Mouse (Mus musculus): ENCODE data around the gene Orai3. TPM values are rescaled to one million over a fixed set of nuclear protein-coding genes. Genes with fewer than 3 reads are reported as not detected.
A peak's percentile ranks its signal among the peaks of the same experiment; 100 is the strongest.
"Not testable (repeated sequence)": the region's sequence is repeated elsewhere in the genome, so short reads cannot be mapped to it uniquely, and the experiment has no call there.

Gene Orai3
- polyA plus RNA-seq, 1 experiment from 2014 or later: 18.6 TPM

- TF ChIP-seq CTCF (IDR thresholded peaks at IDR 0.05; ENCODE audit: low read depth) (no peak), EP300 (optimal IDR thresholded peaks at IDR 0.05) (no peak)
- Histone ChIP-seq H3K4me1 (replicated peaks; ENCODE audit: control insufficient read depth, insufficient read depth) (peaks cover 4% of the 10 kb centered on the region; the same call in 1 of the 2 replicates), H3K4me2 (replicated peaks; ENCODE audit: low read depth) (peak overlapping the region; percentile 86), H3K9ac (ENCODE audit: low read length) (peak overlapping the region; percentile 95), H3K4me3 (ENCODE audit: low read depth, low read length) (peak overlapping the region; percentile 74), H3K36me3 (ENCODE audit: control insufficient read depth, insufficient read depth, low read length) (peaks cover 3% of the 10 kb centered on the region; the same call in 1 of the 2 replicates), H3K27ac (replicated peaks) (peak overlapping the region; percentile 91), H3K9me3 (ENCODE audit: control insufficient read depth, low read length) (no peaks in the 10 kb centered on the region), H3K27me3 (ENCODE audit: control insufficient read depth, insufficient read depth, low read length) (no peaks in the 10 kb centered on the region)
- 3% methylated on average over 27 of the region's 27 CpGs for WGBS
- peak; percentile 16; the same call in 1 of the 2 replicates for ATAC-seq (ENCODE audit: low FRiP score, low TSS enrichment)
- DNase-seq (ENCODE audit: low spot score): no peak
These were observed 657 bp downstream of the Orai3 start for GRCm38 (mm10) chr7:127770039-127770905.

GRCm38 (mm10) chr7:127771262-127771661 is 1.6 kb downstream of the Orai3 start:
- TF ChIP-seq CTCF (IDR thresholded peaks at IDR 0.05; ENCODE audit: low read depth) (no peak), EP300 (optimal IDR thresholded peaks at IDR 0.05) (no peak)
- Histone ChIP-seq H3K4me1 (replicated peaks; ENCODE audit: control insufficient read depth, insufficient read depth) (peaks cover 4% of the 10 kb centered on the region; the same call in 1 of the 2 replicates), H3K36me3 (ENCODE audit: control insufficient read depth, insufficient read depth, low read length) (peaks cover 3% of the 10 kb centered on the region; the same call in 1 of the 2 replicates), H3K27ac (replicated peaks) (0 out of 2 replicates have a peak overlapping the region, but pooled peaks have one; percentile 56), H3K27me3 (ENCODE audit: control insufficient read depth, insufficient read depth, low read length) (no peaks in the 10 kb centered on the region), H3K4me2 (replicated peaks; ENCODE audit: low read depth) (0 out of 2 replicates have a peak overlapping the region, but pooled peaks have one; percentile 86), H3K4me3 (ENCODE audit: low read depth, low read length) (no peak overlapping the region), H3K9me3 (ENCODE audit: control insufficient read depth, low read length) (no peaks in the 10 kb centered on the region), H3K9ac (ENCODE audit: low read length) (no peak overlapping the region)
- WGBS: 58% methylated on average over 5 of the region's 5 CpGs
- DNase-seq (ENCODE audit: low spot score) (no peak), ATAC-seq (ENCODE audit: low FRiP score, low TSS enrichment) (no peak)

GRCm38 (mm10) chr7:127772080-127772479 is 2.5 kb downstream of the Orai3 start:
- Histone ChIP-seq H3K4me2 (replicated peaks; ENCODE audit: low read depth) (no peak overlapping the region), H3K36me3 (ENCODE audit: control insufficient read depth, insufficient read depth, low read length) (peaks cover 3% of the 10 kb centered on the region; the same call in 1 of the 2 replicates), H3K4me3 (ENCODE audit: low read depth, low read length) (no peak overlapping the region), H3K4me1 (replicated peaks; ENCODE audit: control insufficient read depth, insufficient read depth) (peaks cover 4% of the 10 kb centered on the region; the same call in 1 of the 2 replicates), H3K9ac (ENCODE audit: low read length) (no peak overlapping the region), H3K27ac (replicated peaks) (0 out of 2 replicates have a peak overlapping the region, but pooled peaks have one; percentile 56), H3K27me3 (ENCODE audit: control insufficient read depth, insufficient read depth, low read length) (no peaks in the 10 kb centered on the region), H3K9me3 (ENCODE audit: control insufficient read depth, low read length) (no peaks in the 10 kb centered on the region)
- ATAC-seq (ENCODE audit: low FRiP score, low TSS enrichment) (no peak), DNase-seq (ENCODE audit: low spot score) (peak; percentile 32)
- TF ChIP-seq CTCF (IDR thresholded peaks at IDR 0.05; ENCODE audit: low read depth): no peak
- TF ChIP-seq EP300 (optimal IDR thresholded peaks at IDR 0.05): no peak
- 41% methylated on average over 3 of the region's 3 CpGs for WGBS

GRCm38 (mm10) chr7:127772557-127772956 is 2.9 kb downstream of the Orai3 start:
- Histone ChIP-seq H3K27ac (replicated peaks) (0 out of 2 replicates have a peak overlapping the region, but pooled peaks have one; percentile 35), H3K4me3 (ENCODE audit: low read depth, low read length) (no peak overlapping the region), H3K36me3 (ENCODE audit: control insufficient read depth, insufficient read depth, low read length) (peaks cover 3% of the 10 kb centered on the region; the same call in 1 of the 2 replicates), H3K9me3 (ENCODE audit: control insufficient read depth, low read length) (no peaks in the 10 kb centered on the region), H3K9ac (ENCODE audit: low read length) (no peak overlapping the region), H3K27me3 (ENCODE audit: control insufficient read depth, insufficient read depth, low read length) (no peaks in the 10 kb centered on the region), H3K4me2 (replicated peaks; ENCODE audit: low read depth) (no peak overlapping the region), H3K4me1 (replicated peaks; ENCODE audit: control insufficient read depth, insufficient read depth) (peaks cover 4% of the 10 kb centered on the region; the same call in 1 of the 2 replicates)
- ATAC-seq (ENCODE audit: low FRiP score, low TSS enrichment): no peak
- no peak for DNase-seq (ENCODE audit: low spot score)
- TF ChIP-seq CTCF (IDR thresholded peaks at IDR 0.05; ENCODE audit: low read depth) (no peak), EP300 (optimal IDR thresholded peaks at IDR 0.05) (no peak)
- WGBS: 95% methylated on average over 1 of the region's 1 CpGs

DNA sequence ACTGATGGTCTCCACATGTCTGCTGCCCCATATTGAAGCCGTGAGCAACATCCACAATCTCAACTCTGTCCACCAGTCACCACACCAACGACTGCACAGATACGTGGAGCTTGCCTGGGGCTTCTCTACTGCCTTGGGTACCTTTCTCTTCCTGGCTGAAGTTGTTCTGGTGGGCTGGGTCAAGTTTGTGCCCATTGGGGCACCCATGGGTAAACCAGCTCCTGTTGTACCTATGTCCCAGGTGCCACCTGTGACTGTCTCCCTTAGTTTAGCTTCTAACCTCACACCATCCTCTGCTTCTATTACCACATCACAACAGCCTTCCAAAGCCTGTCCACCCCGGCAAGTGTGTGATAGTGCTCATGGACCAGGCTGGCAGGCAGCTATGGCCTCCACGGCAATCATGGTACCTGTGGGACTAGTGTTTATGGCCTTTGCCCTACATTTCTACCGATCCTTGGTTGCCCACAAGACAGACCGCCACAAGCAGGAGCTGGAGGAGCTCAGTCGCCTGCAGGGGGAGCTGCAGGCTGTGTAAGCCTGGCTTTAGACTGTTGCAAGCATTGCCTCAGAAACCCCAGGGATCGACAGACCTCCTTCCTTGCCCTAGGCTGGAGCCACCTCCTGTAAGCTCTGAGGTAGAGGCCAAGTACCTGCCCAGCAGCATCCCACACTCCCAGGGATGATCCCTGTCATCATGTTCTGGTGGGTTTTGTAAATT is 4.2 kb downstream of the Orai3 start:
- 39% methylated on average over 9 of the region's 9 CpGs for WGBS
- peaks cover 7% of the 10 kb centered on the region for H3K4me1 ChIP-seq (replicated peaks; ENCODE audit: control insufficient read depth, insufficient read depth)
- 0 out of 2 replicates have a peak overlapping the region, but pooled peaks have one; percentile 18 for H3K27ac ChIP-seq (replicated peaks)
- DNase-seq (ENCODE audit: low spot score) (peak; percentile 83), ATAC-seq (ENCODE audit: low FRiP score, low TSS enrichment) (no peak)
- H3K27me3 ChIP-seq (ENCODE audit: control insufficient read depth, insufficient read depth, low read length): no peaks in the 10 kb centered on the region
- TF ChIP-seq EP300 (optimal IDR thresholded peaks at IDR 0.05) (no peak), CTCF (IDR thresholded peaks at IDR 0.05; ENCODE audit: low read depth) (peak; percentile 88)
- H3K9me3 ChIP-seq (ENCODE audit: control insufficient read depth, low read length): no peaks in the 10 kb centered on the region
- no peak overlapping the region for H3K9ac ChIP-seq (ENCODE audit: low read length)
- no peak overlapping the region for H3K4me2 ChIP-seq (replicated peaks; ENCODE audit: low read depth)
- H3K4me3 ChIP-seq (ENCODE audit: low read depth, low read length): no peak overlapping the region
- H3K36me3 ChIP-seq (ENCODE audit: control insufficient read depth, insufficient read depth, low read length): no peaks in the 10 kb centered on the region; the same call in 1 of the 2 replicates

DNA sequence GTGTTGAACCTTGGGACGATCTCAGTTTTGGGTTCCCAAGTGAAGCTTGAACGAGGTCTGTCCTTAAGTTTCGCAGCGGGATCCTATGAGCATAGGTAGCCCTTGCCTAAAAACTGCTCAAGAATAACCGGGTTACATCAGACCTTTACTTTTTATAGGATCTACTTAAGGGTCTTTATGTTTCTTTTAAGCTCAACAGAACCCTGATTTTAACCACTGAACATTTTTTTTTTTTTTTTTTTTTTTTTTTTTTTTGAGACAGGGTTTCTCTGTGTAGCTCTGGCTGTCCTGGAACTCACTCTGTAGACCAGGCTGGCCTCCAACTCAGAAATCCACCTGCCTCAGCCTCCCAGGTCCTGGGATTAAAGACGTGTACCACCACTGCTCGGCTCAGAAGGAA is 6.2 kb downstream of the Orai3 start:
- H3K27ac ChIP-seq (replicated peaks): peak overlapping the region; percentile 98; the same call in 1 of the 2 replicates
- not testable (repeated sequence) for H3K9me3 ChIP-seq (ENCODE audit: control insufficient read depth, low read length); H3K4me1 ChIP-seq (replicated peaks; ENCODE audit: control insufficient read depth, insufficient read depth); H3K36me3 ChIP-seq (ENCODE audit: control insufficient read depth, insufficient read depth, low read length); DNase-seq (ENCODE audit: low spot score); H3K27me3 ChIP-seq (ENCODE audit: control insufficient read depth, insufficient read depth, low read length); ATAC-seq (ENCODE audit: low FRiP score, low TSS enrichment)
- peak overlapping the region; percentile 62 for H3K4me2 ChIP-seq (replicated peaks; ENCODE audit: low read depth)
- H3K9ac ChIP-seq (ENCODE audit: low read length): peak overlapping the region; percentile 93
- WGBS: 71% methylated on average over 7 of the region's 7 CpGs
- peak overlapping the region; percentile 90 for H3K4me3 ChIP-seq (ENCODE audit: low read depth, low read length)

All from stomach, postnatal 0 days (tissue).